1 mouse cellular context compared by ENCODE assay signal in genomic region chr11:55126663-55127062, GRCm38 (mm10).
TF ChIP-seq lines count a peak whose summit lies in the region.

No protein-coding gene starts in this region.

TF ChIP-seq in MEL, 35 proteins besides CTCF, POLR2A, EP300 and RAD21:
- TF ChIP-seq ZNF384 (IDR thresholded peaks at IDR 0.05; ENCODE audit: low read depth, low read length) (peak; percentile 68), RCOR1 (IDR thresholded peaks at IDR 0.05; ENCODE audit: low read depth, low read length) (peak; percentile 62), BHLHE40 (IDR thresholded peaks at IDR 0.05; ENCODE audit: borderline replicate concordance, low read depth, low read length) (no peak), MAX (IDR thresholded peaks at IDR 0.05; ENCODE audit: low read length) (peak; percentile 17; the same call in 1 of the 2 replicates), NELFE (IDR thresholded peaks at IDR 0.05; ENCODE audit: low read depth, low read length) (no peak), CHD1 (IDR thresholded peaks at IDR 0.05; ENCODE audit: low read depth, low read length) (no peak), MAFK (IDR thresholded peaks at IDR 0.05; ENCODE audit: borderline replicate concordance, low read depth, low read length) (0 out of 2 replicates have a peak, but pooled peaks have one; percentile 27), ZC3H11A (IDR thresholded peaks at IDR 0.05; ENCODE audit: low read depth, low read length) (no peak), TCF12 (IDR thresholded peaks at IDR 0.05; ENCODE audit: low read depth, low read length) (peak; percentile 84), TAL1 (IDR thresholded peaks at IDR 0.05; ENCODE audit: low read length) (peak; percentile 39), SIN3A (IDR thresholded peaks at IDR 0.05; ENCODE audit: low read length) (no peak; the same call in 1 of the 2 replicates), GATA1 (IDR thresholded peaks at IDR 0.05; ENCODE audit: low read depth, low read length) (peak; percentile 91), ETS1 (IDR thresholded peaks at IDR 0.05; ENCODE audit: low read depth, low read length) (peak; percentile 61), CHD2 (IDR thresholded peaks at IDR 0.05; ENCODE audit: low read length) (no peak)
